Mouse (Mus musculus): ENCODE data around the gene P3h3. TPM values are rescaled to one million over a fixed set of nuclear protein-coding genes. Genes with fewer than 3 reads are reported as not detected.
"Not testable (repeated sequence)": the region's sequence is repeated elsewhere in the genome, so short reads cannot be mapped to it uniquely, and the experiment has no call there.

Gene P3h3
- total RNA-seq, 2 experiments from 2014 or later, result 3.5 to 4.9 TPM

- DNase-seq (ENCODE audit: low spot score), result no peak
Observed at GRCm38 (mm10) chr6:124831649-124832048, 25.9 kb downstream of the P3h3 start.

GRCm38 (mm10) chr6:124831199-124831598 lies 26.4 kb downstream of the P3h3 start:
- not testable (repeated sequence) for DNase-seq (ENCODE audit: low spot score)

GRCm38 (mm10) chr6:124829799-124830700 lies 27.5 kb downstream of the P3h3 start:
- DNase-seq (ENCODE audit: low spot score), result peak; percentile 96

DNA sequence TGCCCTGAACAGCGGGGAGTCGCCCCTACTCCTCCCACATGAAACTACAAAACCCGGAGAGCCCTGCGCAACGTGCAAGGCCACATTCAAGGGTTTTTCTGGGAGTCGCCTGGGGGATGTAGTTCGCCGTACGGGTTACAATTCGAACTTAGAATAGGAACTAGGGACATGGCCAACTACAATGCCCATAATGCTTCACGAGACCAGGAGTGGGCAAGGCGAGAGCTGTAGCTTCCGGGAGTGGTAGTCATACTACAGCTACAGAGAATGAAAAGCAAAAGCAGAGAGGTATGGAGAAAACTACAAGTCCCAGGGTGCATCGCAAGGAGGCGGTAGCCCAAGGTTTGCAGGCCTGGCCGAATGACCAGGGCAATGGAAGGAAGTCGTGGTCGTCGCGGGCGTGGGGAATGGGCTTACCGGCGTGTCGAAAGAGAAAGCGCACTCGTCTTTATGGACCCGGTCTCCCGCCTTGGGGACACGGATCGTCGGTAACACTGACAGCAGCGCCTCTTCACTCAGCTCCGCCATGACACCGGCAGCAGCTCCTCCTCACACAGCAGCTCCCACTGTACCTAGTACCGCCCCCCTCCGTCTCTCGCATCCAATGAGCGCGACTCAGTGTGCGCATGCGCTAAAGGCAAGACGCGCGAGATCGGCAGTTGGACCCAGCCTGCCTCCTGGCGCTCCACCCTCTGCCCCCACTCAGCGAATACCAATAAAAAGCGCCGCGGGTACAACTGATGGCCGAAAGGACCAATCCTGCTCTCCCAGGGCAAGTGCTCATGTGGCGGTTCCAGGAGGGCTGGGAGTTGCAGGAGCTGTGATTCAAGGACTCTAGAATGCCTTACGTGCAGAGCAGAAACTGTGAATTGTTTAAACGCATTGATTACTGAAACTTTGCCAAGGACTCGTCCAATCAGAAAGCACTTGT lies 28.4 kb downstream of the P3h3 start, which contains the start of the genes Usp5 and Cdca3:
Gene Usp5 (minus strand): TSS at position 617 of the 931 bp plus-strand sequence.
Gene Cdca3 (plus strand): TSS at position 680 of the 931 bp plus-strand sequence.
- DNase-seq (ENCODE audit: low spot score), result peak; percentile 99

- DNase-seq (ENCODE audit: low spot score), result peak; percentile 32
Observed at GRCm38 (mm10) chr6:124828101-124828592, 29.4 kb downstream of the P3h3 start.

DNA sequence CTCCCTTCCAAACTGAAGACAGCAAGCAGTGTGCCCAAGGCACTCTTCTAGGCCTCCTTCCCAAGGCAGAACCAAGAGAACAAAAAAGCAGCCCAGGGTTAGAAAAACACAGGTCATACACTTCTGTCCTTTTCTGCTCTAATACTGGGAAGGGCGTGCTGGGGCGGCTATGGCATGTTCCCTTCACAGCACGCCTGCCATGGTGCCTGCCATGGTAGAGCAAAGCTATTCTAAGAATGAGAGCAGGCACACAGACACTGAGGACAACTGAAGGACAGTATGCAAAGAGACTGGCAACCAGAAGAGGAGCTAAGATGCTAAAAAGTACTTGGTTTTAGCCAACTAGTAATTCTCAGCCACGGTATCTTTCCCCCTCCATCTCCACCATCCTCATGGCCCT lies 35.5 kb downstream of the P3h3 start:
- no peak for DNase-seq (ENCODE audit: low spot score)

DNA sequence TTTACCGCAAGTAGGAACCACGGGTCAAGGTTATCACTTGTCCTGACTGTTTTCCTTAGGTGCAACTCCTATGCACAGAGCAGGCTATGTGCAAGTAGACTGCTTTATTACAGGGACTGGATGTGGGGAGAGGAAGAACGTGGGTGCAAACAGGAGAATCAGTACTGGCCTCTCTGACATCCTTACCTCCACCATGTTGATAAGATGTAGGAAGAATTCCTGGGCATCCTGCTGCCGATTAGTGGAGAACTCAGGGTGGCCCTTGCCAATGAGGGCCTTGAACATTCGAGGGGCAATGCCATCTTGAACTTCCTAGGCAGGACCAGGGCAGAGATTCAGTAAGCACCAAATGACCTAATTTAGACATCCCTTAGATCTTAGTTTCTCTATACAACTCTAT lies 36.7 kb downstream of the P3h3 start:
- no peak for DNase-seq (ENCODE audit: low spot score)

DNA sequence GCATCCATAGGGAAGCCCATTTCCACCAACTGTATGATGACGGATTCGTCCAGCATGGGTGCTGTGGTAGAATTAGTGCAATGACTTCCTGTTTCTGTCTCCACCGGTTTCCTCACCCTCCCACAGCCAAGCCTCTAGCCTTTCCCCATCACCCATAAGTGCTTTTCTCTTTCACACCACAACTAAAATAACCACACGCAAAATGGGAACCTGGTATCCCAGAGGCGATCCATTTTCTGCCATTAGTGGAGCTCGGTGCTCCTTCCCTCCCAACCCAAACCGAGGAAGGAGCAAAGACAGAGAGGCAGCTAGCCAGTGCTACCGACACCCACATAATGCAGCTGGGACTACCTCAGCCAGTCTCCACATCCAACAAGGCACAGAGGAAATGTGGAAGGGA lies 39.6 kb downstream of the P3h3 start:
- no peak for DNase-seq (ENCODE audit: low spot score)

DNA sequence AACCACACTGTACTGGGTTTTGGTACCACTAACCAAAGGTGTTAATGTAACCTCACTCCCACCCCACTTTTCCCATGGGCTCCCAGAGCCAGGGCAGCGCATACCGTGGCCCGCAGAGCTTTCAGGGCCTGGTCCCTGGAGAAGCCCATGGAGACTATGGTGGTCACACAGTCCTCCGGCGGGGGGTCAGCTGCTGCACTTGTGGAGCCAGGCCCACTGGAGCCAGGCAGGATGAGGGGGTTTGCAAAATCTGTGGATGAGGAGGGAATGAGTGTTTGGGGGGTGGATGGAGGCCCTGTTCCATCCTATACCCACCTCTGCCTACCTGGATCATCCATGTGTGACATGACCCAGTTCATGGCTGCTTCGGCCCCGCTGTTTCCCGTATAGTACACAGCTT lies 40.0 kb downstream of the P3h3 start:
- DNase-seq (ENCODE audit: low spot score), result no peak

GRCm38 (mm10) chr6:124817125-124817524 lies 40.4 kb downstream of the P3h3 start:
- no peak for DNase-seq (ENCODE audit: low spot score)

DNA sequence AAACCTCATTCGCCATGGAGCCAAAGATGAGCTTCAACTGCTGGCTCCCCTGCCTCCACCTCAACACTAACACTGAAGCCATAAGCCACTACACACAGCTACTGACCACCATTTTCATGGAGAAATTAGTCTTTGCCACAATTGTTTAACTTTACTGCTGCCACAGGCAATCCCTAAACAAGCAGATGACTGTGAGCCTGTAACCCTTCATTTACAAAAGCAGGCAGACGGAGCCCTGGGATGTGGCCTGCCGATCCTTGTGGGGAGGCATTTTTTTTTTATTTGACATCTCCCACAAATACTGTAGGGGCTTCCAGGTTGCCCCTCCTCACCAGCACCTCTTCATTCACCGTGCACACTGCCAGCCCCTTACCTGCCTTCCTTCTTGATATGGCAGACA lies 40.9 kb downstream of the P3h3 start:
- DNase-seq (ENCODE audit: low spot score), result no peak

GRCm38 (mm10) chr6:124814858-124815774 lies 42.4 kb downstream of the P3h3 start:
- no peak for DNase-seq (ENCODE audit: low spot score)

- no peak for DNase-seq (ENCODE audit: low spot score)
Observed at GRCm38 (mm10) chr6:124814448-124814847, 43.1 kb downstream of the P3h3 start.

- DNase-seq (ENCODE audit: low spot score), result peak; percentile 97
Observed at GRCm38 (mm10) chr6:124813933-124814332, 43.6 kb downstream of the P3h3 start, which contains the start of gene Tpi1. Tpi1 (minus strand) TSS chr6:124814296.

- peak; percentile 72 for DNase-seq (ENCODE audit: low spot score)
Observed at GRCm38 (mm10) chr6:124813496-124813895, 44.1 kb downstream of the P3h3 start.

DNA sequence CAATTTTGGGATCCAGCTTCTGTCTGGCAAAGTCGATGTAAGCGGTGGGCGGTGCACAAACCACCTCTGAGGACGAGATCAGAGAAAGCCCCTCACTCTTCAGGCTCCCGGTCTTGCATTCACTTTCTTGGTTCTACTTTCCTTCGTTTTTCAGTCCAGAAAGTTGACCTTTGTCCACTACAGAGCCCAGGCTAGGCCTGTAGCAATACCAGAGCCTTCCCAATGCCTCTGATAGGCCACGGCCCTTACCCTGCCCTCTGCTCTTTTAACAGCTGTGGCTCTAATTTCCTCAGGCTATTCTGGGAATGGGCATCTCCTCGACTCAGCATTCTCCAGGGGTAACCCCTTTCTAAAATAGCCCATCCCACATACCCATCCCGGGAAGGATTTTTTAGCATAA lies 44.7 kb downstream of the P3h3 start:
- peak; percentile 80 for DNase-seq (ENCODE audit: low spot score)

DNA sequence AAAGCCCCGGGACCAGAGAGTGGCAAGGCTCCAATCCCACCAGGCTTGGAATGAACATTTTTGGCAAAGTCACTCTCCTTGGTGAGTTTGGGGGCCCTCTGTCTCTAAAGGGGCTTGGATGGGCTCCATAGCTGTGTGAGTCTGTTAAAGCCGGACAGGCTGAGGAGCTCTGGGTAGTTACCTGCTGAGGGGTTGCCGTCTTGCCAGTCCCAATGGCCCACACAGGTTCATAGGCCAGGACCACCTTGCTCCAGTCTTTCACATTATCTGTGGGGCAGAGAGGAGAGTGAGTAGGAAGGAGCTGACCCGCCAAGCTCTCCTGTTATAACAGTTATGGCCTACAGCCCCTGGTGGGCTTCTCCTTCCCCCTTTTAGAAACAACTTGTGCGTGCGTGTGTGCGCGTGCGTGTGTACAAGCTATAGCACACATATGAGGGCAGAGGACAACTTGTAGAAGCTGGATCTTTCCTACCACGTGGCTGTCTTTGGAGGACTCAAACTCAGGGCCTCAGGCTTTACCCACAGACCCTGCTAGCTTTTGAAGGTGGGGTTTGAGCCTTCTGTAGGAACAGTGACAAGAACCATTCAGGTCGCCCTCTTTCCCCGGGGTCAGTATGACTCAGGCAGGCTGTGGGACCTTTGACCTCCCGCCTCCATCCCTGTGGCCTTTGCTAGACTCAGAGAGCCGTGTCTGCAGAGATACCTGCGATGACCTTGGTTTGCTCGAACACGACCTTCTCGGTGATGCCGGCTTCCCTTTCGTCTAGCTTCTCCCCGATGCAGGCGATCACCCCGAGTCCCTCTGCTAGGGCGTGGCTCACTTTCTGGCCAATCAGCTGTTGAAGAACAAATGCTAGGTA lies 45.6 kb downstream of the P3h3 start:
- peak; percentile 30 for DNase-seq (ENCODE audit: low spot score)

DNA sequence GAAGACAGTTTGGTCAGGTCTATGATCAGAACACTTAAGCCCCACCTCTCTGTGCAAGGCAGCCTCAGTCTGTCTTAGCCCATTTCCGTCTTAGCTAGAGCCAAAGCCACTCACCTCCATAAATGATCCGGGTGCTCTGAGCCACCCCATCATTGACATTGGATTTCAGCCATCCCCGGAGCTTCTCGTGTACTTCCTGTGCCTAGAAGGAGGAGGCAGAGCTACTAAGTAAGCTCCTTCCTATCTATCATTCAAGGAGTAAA lies 46.2 kb downstream of the P3h3 start:
- no peak for DNase-seq (ENCODE audit: low spot score)

GRCm38 (mm10) chr6:124810566-124811402 lies 46.8 kb downstream of the P3h3 start:
- not testable (repeated sequence) for DNase-seq (ENCODE audit: low spot score)

All from gastrocnemius, adult 18-20 months (tissue).